Mouse (Mus musculus) stomach, postnatal 0 days (tissue): ENCODE results near the gene S100a7a.

Experiments
- CTCF ChIP-seq: IDR thresholded peaks from 2 replicates; pipeline ENCODE4 v1.5.1; 2016; ENCODE audit warnings: antibody characterized with exemption, low read depth, mild to moderate bottlenecking, moderate library complexity
- EP300 ChIP-seq: optimal IDR thresholded peaks from 2 replicates; pipeline ENCODE3; 2016; ENCODE audit warnings: antibody characterized with exemption

GRCm38 (mm10) chr3:90640981-90641380 lies 12.8 kb upstream of the S100a7a start:
- TF ChIP-seq CTCF (no peak), EP300 (no peak)
